Mouse (Mus musculus): ENCODE data around the gene Cdc37l1. TPM values are rescaled to one million over a fixed set of nuclear protein-coding genes. Genes with fewer than 3 reads are reported as not detected.
A peak's percentile ranks its signal among the peaks of the same experiment; 100 is the strongest.

Gene Cdc37l1
- polyA plus RNA-seq, 1 experiment from 2014 or later, result 38.6 TPM

GRCm38 (mm10) chr19:29047334-29048170 is 57.4 kb downstream of the Cdc37l1 start, which contains the start of gene Ak3:
Gene Ak3, minus strand, starts transcription at chr19:29047961.
- Histone ChIP-seq H3K27me3 (no peaks in the 10 kb centered on the region), H3K36me3 (no peaks in the 10 kb centered on the region), H3K4me3 (replicated peaks) (peak within 1 kb of the TSS; percentile 78), H3K9ac (peak within 1 kb of the TSS; percentile 70), H3K4me1 (peaks cover 24% of the 10 kb centered on the region), H3K4me2 (replicated peaks) (peak within 1 kb of the TSS; percentile 73), H3K9me3 (replicated peaks) (no peaks in the 10 kb centered on the region), H3K27ac (replicated peaks) (peak within 1 kb of the TSS; percentile 91)
- peak; percentile 86 for ATAC-seq (ENCODE audit: insufficient number of reproducible peaks, low FRiP score, low TSS enrichment, low read depth)
- under 1% methylated on average over 67 of the region's 68 CpGs for WGBS

- H3K27me3 ChIP-seq, result no peaks in the 10 kb centered on the region
- no peak overlapping the region for H3K27ac ChIP-seq (replicated peaks)
- H3K4me1 ChIP-seq, result peaks cover 20% of the 10 kb centered on the region
- WGBS, result 55% methylated on average over 12 of the region's 12 CpGs
- no peaks in the 10 kb centered on the region for H3K9me3 ChIP-seq (replicated peaks)
- ATAC-seq (ENCODE audit: insufficient number of reproducible peaks, low FRiP score, low TSS enrichment, low read depth), result no peak
- H3K4me2 ChIP-seq (replicated peaks), result no peak overlapping the region
- no peaks in the 10 kb centered on the region for H3K36me3 ChIP-seq
- H3K9ac ChIP-seq, result no peak overlapping the region
- H3K4me3 ChIP-seq (replicated peaks), result no peak overlapping the region
Observed at GRCm38 (mm10) chr19:29049401-29050075, 59.4 kb downstream of the Cdc37l1 start.

GRCm38 (mm10) chr19:29050186-29050980 is 60.2 kb downstream of the Cdc37l1 start:
- Histone ChIP-seq H3K4me1 (peaks cover 15% of the 10 kb centered on the region), H3K27ac (replicated peaks) (no peak overlapping the region), H3K4me2 (replicated peaks) (no peak overlapping the region), H3K27me3 (no peaks in the 10 kb centered on the region), H3K36me3 (no peaks in the 10 kb centered on the region), H3K9me3 (replicated peaks) (no peaks in the 10 kb centered on the region), H3K4me3 (replicated peaks) (no peak overlapping the region), H3K9ac (no peak overlapping the region)
- 72% methylated on average over 9 of the region's 9 CpGs for WGBS
- no peak for ATAC-seq (ENCODE audit: insufficient number of reproducible peaks, low FRiP score, low TSS enrichment, low read depth)

- Histone ChIP-seq H3K9me3 (replicated peaks) (no peaks in the 10 kb centered on the region), H3K4me1 (peaks cover 8% of the 10 kb centered on the region), H3K27ac (replicated peaks) (no peak overlapping the region), H3K9ac (no peak overlapping the region), H3K4me3 (replicated peaks) (no peak overlapping the region), H3K36me3 (no peaks in the 10 kb centered on the region), H3K27me3 (no peaks in the 10 kb centered on the region), H3K4me2 (replicated peaks) (no peak overlapping the region)
- WGBS, result 86% methylated on average over 12 of the region's 12 CpGs
- ATAC-seq (ENCODE audit: insufficient number of reproducible peaks, low FRiP score, low TSS enrichment, low read depth), result no peak
Observed at GRCm38 (mm10) chr19:29052786-29053185, 62.6 kb downstream of the Cdc37l1 start.

- Histone ChIP-seq H3K4me1 (no peaks in the 10 kb centered on the region), H3K9ac (no peak overlapping the region), H3K27ac (replicated peaks) (no peak overlapping the region), H3K9me3 (replicated peaks) (no peaks in the 10 kb centered on the region), H3K27me3 (no peaks in the 10 kb centered on the region), H3K4me2 (replicated peaks) (no peak overlapping the region), H3K4me3 (replicated peaks) (no peak overlapping the region), H3K36me3 (no peaks in the 10 kb centered on the region)
- WGBS, result 47% methylated on average over 6 of the region's 6 CpGs
- no peak for ATAC-seq (ENCODE audit: insufficient number of reproducible peaks, low FRiP score, low TSS enrichment, low read depth)
Observed at GRCm38 (mm10) chr19:29054594-29054993, 64.4 kb downstream of the Cdc37l1 start.

- no peaks in the 10 kb centered on the region for H3K9me3 ChIP-seq (replicated peaks)
- H3K4me2 ChIP-seq (replicated peaks), result no peak overlapping the region
- WGBS, result 87% methylated on average over 4 of the region's 4 CpGs
- no peak overlapping the region for H3K4me3 ChIP-seq (replicated peaks)
- H3K4me1 ChIP-seq, result peaks cover 5% of the 10 kb centered on the region; the same call in 1 of the 2 replicates
- no peaks in the 10 kb centered on the region for H3K27me3 ChIP-seq
- H3K27ac ChIP-seq (replicated peaks), result no peak overlapping the region
- ATAC-seq (ENCODE audit: insufficient number of reproducible peaks, low FRiP score, low TSS enrichment, low read depth), result no peak
- no peaks in the 10 kb centered on the region for H3K36me3 ChIP-seq
- H3K9ac ChIP-seq, result no peak overlapping the region
Observed at GRCm38 (mm10) chr19:29055469-29055868, 65.3 kb downstream of the Cdc37l1 start.

GRCm38 (mm10) chr19:29058741-29059140 is 68.6 kb downstream of the Cdc37l1 start:
- 82% methylated on average over 5 of the region's 5 CpGs for WGBS
- Histone ChIP-seq H3K4me2 (replicated peaks) (no peak overlapping the region), H3K27ac (replicated peaks) (no peak overlapping the region), H3K36me3 (no peaks in the 10 kb centered on the region), H3K9ac (no peak overlapping the region), H3K4me3 (replicated peaks) (no peak overlapping the region), H3K4me1 (peaks cover 10% of the 10 kb centered on the region; the same call in 1 of the 2 replicates), H3K9me3 (replicated peaks) (no peaks in the 10 kb centered on the region), H3K27me3 (no peaks in the 10 kb centered on the region)
- ATAC-seq (ENCODE audit: insufficient number of reproducible peaks, low FRiP score, low TSS enrichment, low read depth), result no peak

GRCm38 (mm10) chr19:29059688-29060087 is 69.5 kb downstream of the Cdc37l1 start:
- no peak overlapping the region for H3K9ac ChIP-seq
- 80% methylated on average over 2 of the region's 2 CpGs for WGBS
- no peak overlapping the region for H3K4me2 ChIP-seq (replicated peaks)
- H3K9me3 ChIP-seq (replicated peaks), result no peaks in the 10 kb centered on the region
- no peak for ATAC-seq (ENCODE audit: insufficient number of reproducible peaks, low FRiP score, low TSS enrichment, low read depth)
- peaks cover 19% of the 10 kb centered on the region for H3K4me1 ChIP-seq
- H3K4me3 ChIP-seq (replicated peaks), result no peak overlapping the region
- no peak overlapping the region for H3K27ac ChIP-seq (replicated peaks)
- H3K36me3 ChIP-seq, result no peaks in the 10 kb centered on the region
- H3K27me3 ChIP-seq, result no peaks in the 10 kb centered on the region

GRCm38 (mm10) chr19:29060299-29060698 is 70.1 kb downstream of the Cdc37l1 start:
- Histone ChIP-seq H3K4me3 (replicated peaks) (no peak overlapping the region), H3K4me1 (peaks cover 19% of the 10 kb centered on the region), H3K9me3 (replicated peaks) (no peaks in the 10 kb centered on the region), H3K9ac (no peak overlapping the region), H3K27ac (replicated peaks) (no peak overlapping the region), H3K4me2 (replicated peaks) (no peak overlapping the region), H3K36me3 (no peaks in the 10 kb centered on the region), H3K27me3 (no peaks in the 10 kb centered on the region)
- WGBS, result 11% methylated on average over 6 of the region's 6 CpGs
- ATAC-seq (ENCODE audit: insufficient number of reproducible peaks, low FRiP score, low TSS enrichment, low read depth), result no peak

- H3K4me3 ChIP-seq (replicated peaks), result no peak overlapping the region
- peaks cover 24% of the 10 kb centered on the region for H3K4me1 ChIP-seq
- WGBS, result 76% methylated on average over 5 of the region's 5 CpGs
- no peak overlapping the region for H3K9ac ChIP-seq
- H3K9me3 ChIP-seq (replicated peaks), result no peaks in the 10 kb centered on the region
- H3K36me3 ChIP-seq, result no peaks in the 10 kb centered on the region
- no peaks in the 10 kb centered on the region; the same call in 1 of the 2 replicates for H3K27me3 ChIP-seq
- H3K27ac ChIP-seq (replicated peaks), result no peak overlapping the region
- ATAC-seq (ENCODE audit: insufficient number of reproducible peaks, low FRiP score, low TSS enrichment, low read depth), result no peak
- no peak overlapping the region for H3K4me2 ChIP-seq (replicated peaks)
Observed at GRCm38 (mm10) chr19:29063009-29063408, 72.9 kb downstream of the Cdc37l1 start.
